Mouse (Mus musculus) lung, postnatal 0 days (tissue): Measurements from ENCODE around the gene Myh10.

Experiments
- CTCF ChIP-seq: IDR thresholded peaks from 2 replicates; pipeline ENCODE4 v1.5.1; 2016; ENCODE audit warnings: antibody characterized with exemption, mild to moderate bottlenecking
- EP300 ChIP-seq: IDR thresholded peaks from 2 replicates; pipeline ENCODE4 v1.6.1; 2016; ENCODE audit warnings: antibody characterized with exemption, mild to moderate bottlenecking, control low read depth

- TF ChIP-seq CTCF (no peak), EP300 (no peak)
These were observed 39.8 kb upstream of the Myh10 start for GRCm38 (mm10) chr11:68651518-68651917.
